Mouse (Mus musculus) intestine, embryonic 16.5 days (tissue): ENCODE measurements around the gene Ipcef1. TPM values are rescaled to one million over a fixed set of nuclear protein-coding genes. Genes with fewer than 3 reads are reported as not detected.

Source experiments
- ATAC-seq: fragments of 200-750 bp; cut with Nextera tagmentation; 2 replicates; pipeline ENCODE4 v1.8.0; 2017; ENCODE audit warnings: moderate TSS enrichment, moderate library complexity
- H3K27ac ChIP-seq: fragments of 300-500 bp; sonication (generic); 2 replicates; pipeline ENCODE4 v1.5.1; 2014; ENCODE audit warnings: mild to moderate bottlenecking, low read length
- H3K27me3 ChIP-seq: fragments of 300-500 bp; sonication (generic); replicated peaks from 2 replicates; pipeline ENCODE4 v1.6.1; 2014; ENCODE audit warnings: low read length, control low read depth, mixed read lengths; ENCODE audit not compliant: control insufficient read depth, insufficient read depth
- H3K36me3 ChIP-seq: fragments of 300-500 bp; sonication (generic); 2 replicates; pipeline ENCODE4 v1.6.1; 2014; ENCODE audit warnings: low read length, control low read depth; ENCODE audit not compliant: control insufficient read depth, insufficient read depth
- H3K4me1 ChIP-seq: fragments of 300-500 bp; sonication (generic); 2 replicates; pipeline ENCODE4 v1.6.1; 2014; ENCODE audit warnings: low read length, control low read depth, mixed read lengths; ENCODE audit not compliant: control insufficient read depth, insufficient read depth
- H3K4me2 ChIP-seq: fragments of 300-500 bp; sonication (generic); 2 replicates; pipeline ENCODE4 v1.6.1; 2014; ENCODE audit warnings: low read depth, low read length, control low read depth
- H3K4me3 ChIP-seq: fragments of 300-500 bp; sonication (generic); 2 replicates; pipeline ENCODE4 v1.5.1; 2014; ENCODE audit warnings: mild to moderate bottlenecking, low read length
- H3K9ac ChIP-seq: fragments of 300-500 bp; sonication (generic); 2 replicates; pipeline ENCODE4 v1.6.1; 2014; ENCODE audit warnings: low read depth, low read length
- H3K9me3 ChIP-seq: fragments of 300-500 bp; sonication (generic); 2 replicates; pipeline ENCODE4 v1.6.1; 2016; ENCODE audit warnings: low read length, control low read depth; ENCODE audit not compliant: control insufficient read depth
- WGBS: fragments of 180-500 bp; shearing (Covaris S2); extraction: QIAGEN DNeasy Blood & Tissue Kit; methylation state at CpG from one replicate; pipeline ENCODE4 v1.1.7; 2014; 5-methylcytosine and 5-hydroxymethylcytosine counted together
- polyA plus RNA-seq: library from polyadenylated mRNA; unstranded; fragments of >200 nt; fragmentation: Nextera tagmentation; extraction: Ambion mirVana; gene quantifications from 2 replicates; pipeline ENCODE4 v1.2.1, GENCODE M21; 2015

Ipcef1 gene
- polyA plus RNA-seq, 1 experiment from 2014 or later = 0.18 TPM

DNA sequence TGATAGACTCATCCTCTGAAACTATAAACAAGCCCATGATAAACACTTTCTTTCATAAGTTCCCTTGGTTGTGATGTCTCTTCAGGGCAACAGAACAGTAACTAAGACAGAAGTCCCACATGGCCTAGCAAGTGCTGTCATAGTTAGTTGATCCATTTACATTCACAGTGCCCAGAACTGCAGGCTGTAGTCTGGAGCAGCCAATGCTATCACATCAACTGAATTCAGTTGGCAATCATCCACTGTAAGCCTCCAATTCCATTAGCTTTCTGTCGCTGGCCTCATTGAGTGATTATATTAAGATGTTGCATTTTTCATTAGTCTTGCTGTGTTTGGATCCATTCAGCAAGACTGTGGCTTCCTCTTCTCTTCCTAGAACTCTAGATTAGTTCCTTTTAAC lies 206.0 kb downstream of the Ipcef1 start:
- Histone ChIP-seq H3K27me3 (no peaks in the 10 kb centered on the region), H3K4me1 (no peaks in the 10 kb centered on the region), H3K4me3 (no peak overlapping the region), H3K36me3 (no peaks in the 10 kb centered on the region), H3K4me2 (no peak overlapping the region), H3K27ac (no peak overlapping the region), H3K9me3 (no peaks in the 10 kb centered on the region), H3K9ac (no peak overlapping the region)
- 87% methylated on average over 1 of the region's 1 CpGs for WGBS
- no peak for ATAC-seq

DNA sequence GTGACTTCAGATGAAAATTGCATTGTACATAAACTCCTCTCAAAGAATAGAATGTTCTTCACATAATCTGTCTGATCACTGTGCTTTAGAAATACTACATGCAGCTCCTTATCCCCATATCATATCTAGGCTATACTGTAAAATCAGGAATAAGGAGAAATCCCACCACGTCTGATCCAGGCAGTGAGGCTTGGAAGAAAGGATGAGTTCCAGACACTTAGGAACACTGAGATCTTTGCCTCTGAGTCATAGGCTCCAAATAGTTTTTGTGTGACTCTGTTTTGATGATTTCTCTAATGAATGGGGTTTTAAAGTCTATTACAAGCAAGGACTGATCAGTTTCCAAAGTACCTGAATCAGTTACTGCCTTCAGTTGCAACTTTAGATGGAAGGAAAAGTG lies 210.1 kb downstream of the Ipcef1 start:
- H3K36me3 ChIP-seq = no peaks in the 10 kb centered on the region
- no peak overlapping the region for H3K4me2 ChIP-seq
- no peak for ATAC-seq
- no peak overlapping the region for H3K4me3 ChIP-seq
- 63% methylated on average over 1 of the region's 1 CpGs for WGBS
- no peak overlapping the region for H3K9ac ChIP-seq
- no peak overlapping the region for H3K27ac ChIP-seq
- no peaks in the 10 kb centered on the region for H3K9me3 ChIP-seq
- no peaks in the 10 kb centered on the region for H3K27me3 ChIP-seq
- no peaks in the 10 kb centered on the region for H3K4me1 ChIP-seq

Other genes with a start within 250 kb of the Ipcef1 start
- 13.4 and 14.2 TPM in 2 replicates for gene Cnksr3, start 159.8 kb upstream of the Ipcef1 start, polyA plus RNA-seq